Mouse (Mus musculus) liver, embryonic 13.5 days (tissue): ENCODE measurements around the gene Tuba3b. TPM values are rescaled to one million over a fixed set of nuclear protein-coding genes. Genes with fewer than 3 reads are reported as not detected.
A peak's percentile ranks its signal among the peaks of the same experiment; 100 is the strongest.

Source experiments
- ATAC-seq: fragments of 200-750 bp; cut with Nextera tagmentation; 2 replicates; pipeline ENCODE4 v1.8.0; 2017; ENCODE audit warnings: low read depth, mild to moderate bottlenecking, moderate number of reproducible peaks, moderate library complexity
- DNase-seq: peaks from one replicate; pipeline ENCODE4 v3.0.0; 2022
- H3K27ac ChIP-seq: fragments of 300-500 bp; sonication (generic); 2 replicates; pipeline ENCODE4 v1.5.1; 2015; ENCODE audit warnings: moderate library complexity, mild to moderate bottlenecking, inconsistent platforms
- H3K27me3 ChIP-seq: fragments of 300-500 bp; sonication (generic); 2 replicates; pipeline ENCODE4 v1.6.1; 2015; ENCODE audit warnings: mild to moderate bottlenecking, inconsistent platforms
- H3K36me3 ChIP-seq: fragments of 300-500 bp; sonication (generic); 2 replicates; pipeline ENCODE4 v1.6.1; 2015; ENCODE audit warnings: mild to moderate bottlenecking, inconsistent platforms
- H3K4me1 ChIP-seq: fragments of 300-500 bp; sonication (generic); replicated peaks from 2 replicates; pipeline ENCODE4 v1.6.1; 2015; ENCODE audit warnings: inconsistent platforms
- H3K4me2 ChIP-seq: fragments of 300-500 bp; sonication (generic); 2 replicates; pipeline ENCODE4 v1.6.1; 2015; ENCODE audit warnings: inconsistent platforms, mild to moderate bottlenecking, moderate library complexity
- H3K4me3 ChIP-seq: fragments of 300-500 bp; sonication (generic); replicated peaks from 2 replicates; pipeline ENCODE4 v1.5.1; 2015; ENCODE audit warnings: mild to moderate bottlenecking, inconsistent platforms
- H3K9ac ChIP-seq: fragments of 300-500 bp; sonication (generic); 2 replicates; pipeline ENCODE4 v1.6.1; 2015; ENCODE audit warnings: mild to moderate bottlenecking, inconsistent platforms
- H3K9me3 ChIP-seq: fragments of 300-500 bp; sonication (generic); replicated peaks from 2 replicates; pipeline ENCODE4 v1.6.1; 2016; ENCODE audit warnings: inconsistent platforms
- WGBS: fragments of 180-500 bp; shearing (Covaris S2); methylation state at CpG from one replicate; pipeline ENCODE4 v1.1.7; 2015; ENCODE audit not compliant: insufficient replicate concordance; 5-methylcytosine and 5-hydroxymethylcytosine counted together
- polyA plus RNA-seq: library from polyadenylated mRNA; unstranded; fragments of >200 nt; fragmentation: Nextera tagmentation; extraction: Ambion mirVana; gene quantifications from 2 replicates; pipeline ENCODE4 v1.2.1, GENCODE M21; 2015

The Tuba3b gene
- polyA plus RNA-seq, 1 experiment from 2014 or later, result not detected

GRCm38 (mm10) chr6:145608693-145609092, 6.9 kb upstream of the Tuba3b start:
- Histone ChIP-seq H3K27me3 (no peaks in the 10 kb centered on the region), H3K27ac (no peak overlapping the region), H3K4me1 (no peaks in the 10 kb centered on the region), H3K36me3 (no peaks in the 10 kb centered on the region), H3K9me3 (no peaks in the 10 kb centered on the region), H3K9ac (no peak overlapping the region), H3K4me3 (no peak overlapping the region), H3K4me2 (no peak overlapping the region)
- 74% methylated on average over 5 of the region's 5 CpGs for WGBS
- no peak for ATAC-seq
- no peak for DNase-seq

- Histone ChIP-seq H3K27ac (no peak overlapping the region), H3K9ac (no peak overlapping the region), H3K9me3 (no peaks in the 10 kb centered on the region), H3K4me1 (no peaks in the 10 kb centered on the region), H3K27me3 (no peaks in the 10 kb centered on the region), H3K4me2 (no peak overlapping the region), H3K36me3 (no peaks in the 10 kb centered on the region), H3K4me3 (no peak overlapping the region)
- 78% methylated on average over 5 of the region's 5 CpGs for WGBS
- ATAC-seq (no peak), DNase-seq (no peak)
Measured at GRCm38 (mm10) chr6:145610901-145611300, 4.7 kb upstream of the Tuba3b start.

- no peak overlapping the region for H3K9ac ChIP-seq
- H3K9me3 ChIP-seq, result no peaks in the 10 kb centered on the region
- ATAC-seq, result no peak
- H3K27ac ChIP-seq, result no peak overlapping the region
- H3K4me1 ChIP-seq, result peaks cover 3% of the 10 kb centered on the region; the same call in 1 of the 2 replicates
- WGBS, result 59% methylated on average over 3 of the region's 3 CpGs
- H3K27me3 ChIP-seq, result no peaks in the 10 kb centered on the region
- H3K4me3 ChIP-seq, result no peak overlapping the region
- DNase-seq, result no peak
- no peaks in the 10 kb centered on the region for H3K36me3 ChIP-seq
- H3K4me2 ChIP-seq, result no peak overlapping the region
Measured at GRCm38 (mm10) chr6:145612611-145613010, 2.9 kb upstream of the Tuba3b start.

- Histone ChIP-seq H3K9me3 (no peaks in the 10 kb centered on the region), H3K4me2 (no peak within 1 kb of the TSS), H3K4me1 (peaks cover 3% of the 10 kb centered on the region; the same call in 1 of the 2 replicates), H3K4me3 (no peak within 1 kb of the TSS), H3K36me3 (no peaks in the 10 kb centered on the region), H3K9ac (no peak within 1 kb of the TSS), H3K27me3 (no peaks in the 10 kb centered on the region), H3K27ac (no peak within 1 kb of the TSS)
- ATAC-seq (no peak), DNase-seq (no peak)
- 59% methylated on average over 7 of the region's 7 CpGs for WGBS
Measured at GRCm38 (mm10) chr6:145614219-145614618, 1.3 kb upstream of the Tuba3b start, which contains the start of gene Lmntd1. TSS of gene Lmntd1 (minus strand) at chr6:145614319.

- 0 out of 2 replicates have a peak overlapping the region, but pooled peaks have one; percentile 5 for H3K4me2 ChIP-seq
- no peak for ATAC-seq
Measured at GRCm38 (mm10) chr6:145616402-145617229, 1.1 kb downstream of the Tuba3b start.

GRCm38 (mm10) chr6:145623141-145623540, 7.6 kb downstream of the Tuba3b start:
- 77% methylated on average over 4 of the region's 4 CpGs for WGBS
- Histone ChIP-seq H3K9ac (no peak overlapping the region), H3K4me3 (no peak overlapping the region), H3K4me1 (no peaks in the 10 kb centered on the region), H3K36me3 (no peaks in the 10 kb centered on the region), H3K9me3 (no peaks in the 10 kb centered on the region), H3K27me3 (no peaks in the 10 kb centered on the region), H3K27ac (no peak overlapping the region), H3K4me2 (no peak overlapping the region)
- no peak for ATAC-seq
- no peak for DNase-seq

More at GRCm38 (mm10) chr6:145616402-145617229, 1.1 kb downstream of the Tuba3b start:
- Histone ChIP-seq H3K9me3 (no peaks in the 10 kb centered on the region), H3K9ac (no peak overlapping the region), H3K4me1 (peaks cover 3% of the 10 kb centered on the region; the same call in 1 of the 2 replicates), H3K27me3 (no peaks in the 10 kb centered on the region), H3K36me3 (no peaks in the 10 kb centered on the region), H3K27ac (no peak overlapping the region), H3K4me3 (no peak overlapping the region)
- no peak for DNase-seq
- 59% methylated on average over 5 of the region's 5 CpGs for WGBS

GRCm38 (mm10) chr6:145630269-145630668, 14.7 kb downstream of the Tuba3b start:
- WGBS, result 54% methylated on average over 6 of the region's 6 CpGs
- no peak overlapping the region for H3K4me2 ChIP-seq
- no peaks in the 10 kb centered on the region for H3K36me3 ChIP-seq

GRCm38 (mm10) chr6:145634454-145634853, 18.9 kb downstream of the Tuba3b start:
- Histone ChIP-seq H3K27ac (no peak overlapping the region), H3K27me3 (no peaks in the 10 kb centered on the region), H3K36me3 (no peaks in the 10 kb centered on the region), H3K9me3 (no peaks in the 10 kb centered on the region; the same call in 1 of the 2 replicates), H3K4me1 (no peaks in the 10 kb centered on the region), H3K4me2 (no peak overlapping the region), H3K4me3 (no peak overlapping the region), H3K9ac (no peak overlapping the region)
- ATAC-seq (no peak), DNase-seq (no peak)
- WGBS, result 45% methylated on average over 2 of the region's 2 CpGs

More at GRCm38 (mm10) chr6:145630269-145630668, 14.7 kb downstream of the Tuba3b start:
- H3K9ac ChIP-seq, result no peak overlapping the region
- no peak overlapping the region for H3K4me3 ChIP-seq
- no peak overlapping the region for H3K27ac ChIP-seq
- DNase-seq (no peak), ATAC-seq (no peak)
- H3K9me3 ChIP-seq, result no peaks in the 10 kb centered on the region; the same call in 1 of the 2 replicates
- no peaks in the 10 kb centered on the region for H3K27me3 ChIP-seq
- no peaks in the 10 kb centered on the region for H3K4me1 ChIP-seq

- H3K4me2 ChIP-seq, result no peak overlapping the region
- H3K4me1 ChIP-seq, result no peaks in the 10 kb centered on the region
- peaks cover 4% of the 10 kb centered on the region; the same call in 1 of the 2 replicates for H3K9me3 ChIP-seq
- no peak overlapping the region for H3K9ac ChIP-seq
- no peak for ATAC-seq
- DNase-seq, result no peak
- WGBS, result 62% methylated on average over 4 of the region's 4 CpGs
- H3K27ac ChIP-seq, result no peak overlapping the region
- no peaks in the 10 kb centered on the region for H3K36me3 ChIP-seq
- no peaks in the 10 kb centered on the region for H3K27me3 ChIP-seq
- H3K4me3 ChIP-seq, result no peak overlapping the region
Measured at GRCm38 (mm10) chr6:145636682-145637081, 21.1 kb downstream of the Tuba3b start.

GRCm38 (mm10) chr6:145638248-145638647, 22.7 kb downstream of the Tuba3b start:
- H3K36me3 ChIP-seq, result no peaks in the 10 kb centered on the region
- no peak overlapping the region for H3K9ac ChIP-seq
- no peaks in the 10 kb centered on the region for H3K4me1 ChIP-seq
- H3K4me3 ChIP-seq, result no peak overlapping the region
- ATAC-seq (no peak), DNase-seq (no peak)
- H3K4me2 ChIP-seq, result no peak overlapping the region
- peaks cover 4% of the 10 kb centered on the region; the same call in 1 of the 2 replicates for H3K9me3 ChIP-seq
- WGBS, result 70% methylated on average over 6 of the region's 6 CpGs
- no peak overlapping the region for H3K27ac ChIP-seq
- H3K27me3 ChIP-seq, result no peaks in the 10 kb centered on the region

- Histone ChIP-seq H3K4me3 (no peak overlapping the region), H3K9me3 (0 out of 2 replicates have a peak, but pooled peaks cover 4% of the 10 kb centered on the region), H3K27me3 (no peaks in the 10 kb centered on the region), H3K4me1 (no peaks in the 10 kb centered on the region), H3K4me2 (no peak overlapping the region), H3K36me3 (no peaks in the 10 kb centered on the region), H3K27ac (no peak overlapping the region), H3K9ac (no peak overlapping the region)
- no peak for ATAC-seq
- 65% methylated on average over 4 of the region's 4 CpGs for WGBS
- DNase-seq, result no peak
Measured at GRCm38 (mm10) chr6:145640971-145641506, 25.5 kb downstream of the Tuba3b start.
